Mouse (Mus musculus) neural tube, embryonic 14.5 days (tissue): ENCODE measurements around the gene Rab36. TPM values are rescaled to one million over a fixed set of nuclear protein-coding genes. Genes with fewer than 3 reads are reported as not detected.
A peak's percentile ranks its signal among the peaks of the same experiment; 100 is the strongest.

Experiments used
- ATAC-seq: fragments of 200-750 bp; cut with Nextera tagmentation; 2 replicates; pipeline ENCODE4 v1.8.0; 2017; ENCODE audit warnings: low read depth, mild to moderate bottlenecking, moderate TSS enrichment, moderate library complexity
- H3K27ac ChIP-seq: fragments of 300-500 bp; sonication (generic); 2 replicates; pipeline ENCODE4 v1.5.1; 2014; ENCODE audit warnings: low read depth, mild to moderate bottlenecking, control low read depth, low read length, moderate library complexity, mixed read lengths
- H3K27me3 ChIP-seq: fragments of 300-500 bp; sonication (generic); 2 replicates; pipeline ENCODE4 v1.6.1; 2014; ENCODE audit warnings: low read length; ENCODE audit not compliant: control insufficient read depth, insufficient read depth
- H3K36me3 ChIP-seq: fragments of 300-500 bp; sonication (generic); 2 replicates; pipeline ENCODE4 v1.6.1; 2014; ENCODE audit warnings: low read length, mixed read lengths; ENCODE audit not compliant: control insufficient read depth, insufficient read depth
- H3K4me1 ChIP-seq: fragments of 300-500 bp; sonication (generic); 2 replicates; pipeline ENCODE4 v1.6.1; 2014; ENCODE audit warnings: low read length; ENCODE audit not compliant: control insufficient read depth, insufficient read depth
- H3K4me2 ChIP-seq: fragments of 300-500 bp; sonication (generic); 2 replicates; pipeline ENCODE4 v1.6.1; 2014; ENCODE audit warnings: mild to moderate bottlenecking, low read depth, low read length, control low read depth
- H3K4me3 ChIP-seq: fragments of 300-500 bp; sonication (generic); 2 replicates; pipeline ENCODE4 v1.5.1; 2014; ENCODE audit warnings: low read depth, low read length, control low read depth, mixed read lengths
- H3K9ac ChIP-seq: fragments of 300-500 bp; sonication (generic); replicated peaks from 2 replicates; pipeline ENCODE4 v1.6.1; 2014; ENCODE audit warnings: low read depth, mild to moderate bottlenecking, control low read depth, low read length, mixed read lengths
- H3K9me3 ChIP-seq: fragments of 300-500 bp; sonication (generic); 2 replicates; pipeline ENCODE4 v1.6.1; 2016; ENCODE audit warnings: low read length; ENCODE audit not compliant: control insufficient read depth
- whole genome bisulfite sequencing: fragments of 180-500 bp; shearing (Covaris S2); extraction: QIAGEN DNeasy Blood & Tissue Kit; methylation state at CpG from one replicate; pipeline ENCODE4 v1.1.7; 2014; 5-methylcytosine and 5-hydroxymethylcytosine counted together
- polyA plus RNA-seq: library from polyadenylated mRNA; unstranded; fragments of >200 nt; fragmentation: Nextera tagmentation; extraction: Ambion mirVana; gene quantifications from 2 replicates; pipeline ENCODE4 v1.2.1, GENCODE M21; 2014

Gene Rab36
- polyA plus RNA-seq, 1 experiment from 2014 or later: 18.8 TPM

DNA sequence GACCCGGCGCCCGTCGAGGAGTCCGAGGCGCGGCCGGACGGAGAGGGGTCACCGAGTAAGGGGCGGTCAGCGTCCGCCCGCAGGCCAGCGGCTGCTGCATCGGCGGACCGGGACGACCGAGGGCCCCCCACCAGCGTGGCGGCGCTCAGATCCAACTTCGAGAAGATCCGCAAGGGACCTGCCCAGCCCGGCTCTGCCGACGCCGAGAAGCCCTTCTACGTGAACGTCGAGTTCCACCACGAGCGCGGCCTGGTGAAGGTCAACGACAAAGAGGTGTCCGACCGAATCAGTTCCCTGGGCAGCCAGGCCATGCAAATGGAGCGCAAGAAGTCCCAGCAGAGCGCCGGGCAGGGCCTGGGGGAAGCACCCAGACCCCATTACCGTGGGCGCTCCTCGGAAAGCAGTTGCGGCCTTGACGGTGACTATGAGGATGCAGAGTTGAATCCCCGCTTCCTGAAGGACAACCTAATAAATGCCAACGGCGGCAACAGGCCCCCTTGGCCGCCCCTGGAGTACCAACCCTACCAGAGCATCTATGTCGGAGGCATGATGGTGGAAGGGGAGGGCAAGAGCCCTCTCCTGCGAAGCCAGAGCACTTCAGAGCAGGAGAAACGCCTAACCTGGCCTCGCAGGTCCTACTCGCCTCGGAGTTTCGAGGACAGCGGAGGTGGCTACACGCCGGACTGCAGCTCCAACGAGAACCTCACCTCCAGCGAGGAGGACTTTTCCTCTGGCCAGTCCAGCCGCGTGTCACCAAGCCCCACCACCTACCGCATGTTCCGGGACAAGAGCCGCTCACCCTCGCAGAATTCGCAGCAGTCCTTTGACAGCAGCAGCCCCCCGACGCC is 24.7 kb downstream of the Rab36 start:
- no peaks in the 10 kb centered on the region; the same call in 1 of the 2 replicates for H3K27me3 ChIP-seq
- H3K27ac ChIP-seq: peak overlapping the region; percentile 90
- peak overlapping the region; percentile 97 for H3K4me2 ChIP-seq
- peak overlapping the region; percentile 85 for H3K9ac ChIP-seq
- no peaks in the 10 kb centered on the region for H3K36me3 ChIP-seq
- no peak for ATAC-seq
- WGBS: 2% methylated on average over 61 of the region's 71 CpGs
- H3K9me3 ChIP-seq: no peaks in the 10 kb centered on the region
- H3K4me3 ChIP-seq: peak overlapping the region; percentile 90
- H3K4me1 ChIP-seq: peaks cover 51% of the 10 kb centered on the region

GRCm38 (mm10) chr10:75062189-75062561 is 25.3 kb downstream of the Rab36 start:
- Histone ChIP-seq H3K4me1 (peaks cover 54% of the 10 kb centered on the region), H3K4me3 (peak overlapping the region; percentile 90), H3K9ac (peak overlapping the region; percentile 85), H3K27ac (no peak overlapping the region), H3K27me3 (no peaks in the 10 kb centered on the region; the same call in 1 of the 2 replicates), H3K4me2 (peak overlapping the region; percentile 97), H3K36me3 (no peaks in the 10 kb centered on the region), H3K9me3 (no peaks in the 10 kb centered on the region)
- ATAC-seq: no peak
- WGBS: 24% methylated on average over 6 of the region's 6 CpGs

GRCm38 (mm10) chr10:75062621-75063020 is 25.8 kb downstream of the Rab36 start:
- peak overlapping the region; percentile 85; the same call in 1 of the 2 replicates for H3K9ac ChIP-seq
- 47% methylated on average over 6 of the region's 6 CpGs for WGBS
- no peaks in the 10 kb centered on the region for H3K36me3 ChIP-seq
- H3K4me2 ChIP-seq: peak overlapping the region; percentile 97
- no peak for ATAC-seq
- H3K4me3 ChIP-seq: peak overlapping the region; percentile 90
- no peaks in the 10 kb centered on the region for H3K9me3 ChIP-seq
- no peak overlapping the region for H3K27ac ChIP-seq
- no peaks in the 10 kb centered on the region; the same call in 1 of the 2 replicates for H3K27me3 ChIP-seq
- peaks cover 57% of the 10 kb centered on the region for H3K4me1 ChIP-seq

- Histone ChIP-seq H3K4me2 (peak overlapping the region; percentile 97), H3K27ac (no peak overlapping the region), H3K4me1 (peaks cover 63% of the 10 kb centered on the region), H3K9me3 (no peaks in the 10 kb centered on the region), H3K36me3 (no peaks in the 10 kb centered on the region), H3K4me3 (peak overlapping the region; percentile 90), H3K27me3 (no peaks in the 10 kb centered on the region; the same call in 1 of the 2 replicates), H3K9ac (0 out of 2 replicates have a peak overlapping the region, but pooled peaks have one; percentile 25)
- ATAC-seq: no peak
- 62% methylated on average over 12 of the region's 12 CpGs for WGBS
These were observed 26.6 kb downstream of the Rab36 start for GRCm38 (mm10) chr10:75063301-75063965.

DNA sequence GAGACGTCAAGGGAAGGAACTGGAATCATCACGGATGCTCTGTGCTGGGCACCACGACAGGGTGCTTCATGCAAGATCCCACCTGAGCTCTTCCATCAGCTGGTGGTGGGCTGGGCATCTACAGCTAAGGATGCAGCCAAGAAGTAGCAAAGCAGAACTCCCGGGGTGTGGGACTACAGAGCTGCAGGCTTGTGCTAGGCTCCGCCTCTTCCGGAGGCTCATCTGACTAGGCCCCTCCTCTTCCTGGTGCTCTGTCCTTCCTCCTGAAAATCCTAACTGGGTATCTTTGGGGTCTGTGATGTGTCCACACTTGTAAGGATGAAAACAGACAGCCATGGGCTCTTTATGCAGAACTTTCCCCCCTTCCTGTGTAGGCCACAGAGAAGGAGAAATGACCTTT is 28.8 kb downstream of the Rab36 start:
- Histone ChIP-seq H3K9ac (no peak overlapping the region), H3K4me3 (no peak overlapping the region), H3K27ac (no peak overlapping the region), H3K4me1 (peaks cover 56% of the 10 kb centered on the region), H3K9me3 (no peaks in the 10 kb centered on the region), H3K36me3 (no peaks in the 10 kb centered on the region), H3K27me3 (no peaks in the 10 kb centered on the region; the same call in 1 of the 2 replicates), H3K4me2 (peak overlapping the region; percentile 97; the same call in 1 of the 2 replicates)
- no peak for ATAC-seq
- WGBS: 77% methylated on average over 6 of the region's 6 CpGs

GRCm38 (mm10) chr10:75067446-75067845 is 30.6 kb downstream of the Rab36 start:
- Histone ChIP-seq H3K36me3 (no peaks in the 10 kb centered on the region), H3K4me2 (no peak overlapping the region), H3K27me3 (no peaks in the 10 kb centered on the region), H3K27ac (no peak overlapping the region), H3K4me1 (peaks cover 48% of the 10 kb centered on the region), H3K9me3 (no peaks in the 10 kb centered on the region), H3K4me3 (no peak overlapping the region), H3K9ac (no peak overlapping the region)
- ATAC-seq: no peak

- ATAC-seq: no peak
- no peaks in the 10 kb centered on the region for H3K36me3 ChIP-seq
- WGBS: 65% methylated on average over 2 of the region's 2 CpGs
- H3K4me1 ChIP-seq: peaks cover 41% of the 10 kb centered on the region
- H3K4me3 ChIP-seq: no peak overlapping the region
- no peaks in the 10 kb centered on the region for H3K9me3 ChIP-seq
- H3K27me3 ChIP-seq: no peaks in the 10 kb centered on the region
- no peak overlapping the region for H3K4me2 ChIP-seq
- H3K9ac ChIP-seq: no peak overlapping the region
- H3K27ac ChIP-seq: no peak overlapping the region
These were observed 31.2 kb downstream of the Rab36 start for GRCm38 (mm10) chr10:75068086-75068485.

DNA sequence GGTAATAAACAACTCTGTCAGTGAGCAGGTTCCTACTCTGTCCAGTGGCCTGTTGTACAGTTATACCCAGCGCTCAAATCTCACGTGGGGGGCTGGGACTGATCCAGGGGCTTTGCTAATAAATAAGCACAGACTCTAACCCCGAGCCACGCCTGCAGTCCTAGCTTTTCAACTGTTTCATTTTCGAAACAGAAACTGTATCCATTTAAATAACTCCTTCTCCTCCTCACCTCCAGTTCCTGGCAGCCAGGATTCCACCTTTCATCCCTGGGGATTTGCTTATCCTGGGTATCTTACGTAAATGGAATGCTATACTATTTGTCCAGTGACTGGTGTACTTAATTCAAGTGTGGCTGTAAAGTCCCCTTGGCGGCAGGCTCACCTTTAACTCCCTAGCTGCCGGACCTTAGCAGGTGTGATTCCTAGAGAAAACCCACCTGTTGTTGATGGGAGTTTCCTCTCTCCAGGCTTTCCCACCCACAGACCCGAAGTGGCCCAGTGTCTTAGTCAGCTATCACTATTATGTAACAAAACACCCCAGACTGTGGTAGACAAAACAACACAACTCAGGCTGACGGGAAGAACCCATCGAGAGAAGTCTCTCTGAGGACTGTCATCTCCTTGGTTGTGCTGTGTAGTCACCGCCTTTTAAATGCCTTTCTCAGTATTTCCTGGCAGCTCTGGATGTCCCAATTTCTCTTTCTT is 31.9 kb downstream of the Rab36 start:
- no peaks in the 10 kb centered on the region for H3K36me3 ChIP-seq
- no peak overlapping the region for H3K4me3 ChIP-seq
- 57% methylated on average over 12 of the region's 12 CpGs for WGBS
- H3K27ac ChIP-seq: no peak overlapping the region
- H3K9ac ChIP-seq: no peak overlapping the region
- H3K9me3 ChIP-seq: no peaks in the 10 kb centered on the region
- no peak overlapping the region for H3K4me2 ChIP-seq
- no peak for ATAC-seq
- no peaks in the 10 kb centered on the region for H3K27me3 ChIP-seq
- peaks cover 34% of the 10 kb centered on the region for H3K4me1 ChIP-seq
